Mouse (Mus musculus): ENCODE data around the gene Gdf9. TPM values are rescaled to one million over a fixed set of nuclear protein-coding genes. Genes with fewer than 3 reads are reported as not detected.

The Gdf9 gene
- polyA plus RNA-seq (2015; fragmentation: Nextera tagmentation; extraction: Ambion mirVana), result 0.91 and 1.2 TPM in 2 replicates

DNA sequence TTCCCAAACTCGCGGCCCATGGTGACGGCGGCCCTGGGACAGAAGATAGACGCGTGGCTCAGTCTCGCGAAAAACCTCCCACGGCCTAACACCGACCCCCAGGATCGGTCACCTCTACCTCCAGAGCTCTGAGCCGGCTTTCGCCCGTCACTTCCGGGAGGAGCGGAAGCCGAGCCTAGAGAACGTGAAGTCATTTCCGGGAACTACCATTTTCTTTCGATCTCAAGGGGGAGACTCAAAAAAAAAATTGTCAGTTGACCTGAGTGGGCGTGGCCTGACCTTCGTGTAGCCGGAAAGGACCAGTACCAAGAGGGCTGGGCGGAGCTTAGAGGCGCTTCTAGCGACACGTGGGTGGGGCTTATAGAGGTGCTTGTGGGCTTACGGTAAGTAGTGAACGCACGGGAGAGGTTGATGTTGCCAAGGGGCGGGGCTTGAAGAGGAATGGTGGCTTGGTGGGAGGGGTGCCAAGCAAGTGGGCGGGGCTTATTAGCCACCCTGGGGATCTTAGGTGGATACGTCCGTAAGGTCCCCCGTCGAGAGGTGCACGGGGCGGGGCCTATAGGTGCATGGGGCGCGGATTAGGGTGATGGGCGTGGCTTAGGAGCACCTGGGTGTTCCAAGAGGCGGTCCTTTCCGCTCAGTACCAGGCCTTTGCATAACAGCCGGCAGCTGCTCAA, at the start of gene Gdf9, which contains the start of gene Uqcrq:
Gene Gdf9, plus strand, starts transcription at position 354 of the 677 bp plus-strand sequence.
Gene Uqcrq, minus strand, starts transcription at position 162 of the 677 bp plus-strand sequence.
- H3K4me2 ChIP-seq, result peak within 1 kb of the TSS; percentile 74
- H3K27ac ChIP-seq (replicated peaks), result peak within 1 kb of the TSS; percentile 88
- no peaks in the 10 kb centered on the region for H3K9me3 ChIP-seq
- H3K9ac ChIP-seq, result peak within 1 kb of the TSS; percentile 94
- peaks cover 16% of the 10 kb centered on the region for H3K36me3 ChIP-seq
- peak; percentile 93 for ATAC-seq (ENCODE audit: extremely low read depth, insufficient number of reproducible peaks, low FRiP score, low TSS enrichment)
- WGBS, result under 1% methylated on average over 44 of the region's 44 CpGs
- H3K27me3 ChIP-seq (replicated peaks), result no peaks in the 10 kb centered on the region
- H3K4me1 ChIP-seq, result peaks cover 23% of the 10 kb centered on the region
- H3K4me3 ChIP-seq, result peak within 1 kb of the TSS; percentile 69

DNA sequence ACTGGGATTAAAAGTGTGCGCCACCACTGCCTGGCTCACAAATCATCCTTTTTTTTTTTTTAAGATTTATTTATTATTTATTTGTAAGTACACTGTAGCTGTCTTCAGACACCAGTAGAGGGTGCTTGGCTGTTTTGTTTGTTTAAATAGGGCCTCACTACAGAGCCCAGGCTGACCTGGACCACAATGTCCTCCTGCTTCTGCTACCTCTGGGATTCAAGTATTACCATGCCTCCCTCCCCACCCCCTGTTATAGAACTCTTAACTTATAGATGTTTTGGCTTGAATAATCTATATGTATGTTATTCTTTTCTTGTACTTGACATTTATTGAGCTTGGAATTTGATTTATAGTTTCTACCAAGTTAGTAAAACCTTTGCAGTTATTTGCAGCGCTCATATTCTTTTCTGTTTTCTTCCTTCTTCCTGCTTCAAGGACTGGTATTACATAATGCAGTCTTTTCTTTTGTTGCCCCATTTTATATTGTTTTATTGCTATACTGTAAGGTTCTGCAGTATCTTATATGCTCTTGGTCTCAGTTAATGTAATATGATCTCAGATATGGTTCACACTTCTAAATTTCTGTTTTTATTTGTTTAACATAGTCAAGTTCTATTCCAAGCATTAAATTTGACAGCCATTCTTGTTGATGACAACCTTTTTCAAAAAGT, 46.9 kb upstream of the Gdf9 start:
- no peak overlapping the region for H3K4me2 ChIP-seq
- no peaks in the 10 kb centered on the region for H3K9me3 ChIP-seq
- no peak overlapping the region for H3K9ac ChIP-seq
- ATAC-seq (ENCODE audit: extremely low read depth, insufficient number of reproducible peaks, low FRiP score, low TSS enrichment), result no peak
- H3K27me3 ChIP-seq (replicated peaks), result no peaks in the 10 kb centered on the region
- H3K4me3 ChIP-seq, result no peak overlapping the region
- H3K4me1 ChIP-seq, result peaks cover 2% of the 10 kb centered on the region; the same call in 1 of the 2 replicates
- no peak overlapping the region for H3K27ac ChIP-seq (replicated peaks)
- H3K36me3 ChIP-seq, result peaks cover 67% of the 10 kb centered on the region
- 93% methylated on average over 2 of the region's 2 CpGs for WGBS

DNA sequence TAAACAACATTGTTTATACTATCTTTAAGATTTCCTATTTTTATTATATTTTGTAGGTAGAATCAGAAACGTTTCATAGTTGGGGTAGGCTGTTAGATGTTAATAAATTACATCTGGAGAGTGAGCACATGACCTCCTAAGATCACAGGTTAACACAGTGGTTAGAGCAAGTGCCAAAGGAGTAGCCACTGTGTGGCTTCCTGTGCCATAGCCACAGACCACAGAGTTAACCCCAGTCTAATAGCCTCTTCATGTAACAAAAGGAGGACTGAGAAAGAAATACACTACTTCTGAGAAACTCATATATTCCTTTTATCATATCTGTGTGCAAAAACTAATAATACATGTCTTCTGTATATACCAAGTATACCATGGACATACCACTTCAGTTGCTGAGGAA, 37.0 kb upstream of the Gdf9 start:
- Histone ChIP-seq H3K4me3 (no peak overlapping the region), H3K4me2 (no peak overlapping the region), H3K9ac (no peak overlapping the region), H3K36me3 (peaks cover 80% of the 10 kb centered on the region), H3K27ac (replicated peaks) (no peak overlapping the region), H3K4me1 (no peaks in the 10 kb centered on the region), H3K27me3 (replicated peaks) (no peaks in the 10 kb centered on the region), H3K9me3 (no peaks in the 10 kb centered on the region)
- no peak for ATAC-seq (ENCODE audit: extremely low read depth, insufficient number of reproducible peaks, low FRiP score, low TSS enrichment)
- WGBS, result 92% methylated on average over 1 of the region's 1 CpGs

DNA sequence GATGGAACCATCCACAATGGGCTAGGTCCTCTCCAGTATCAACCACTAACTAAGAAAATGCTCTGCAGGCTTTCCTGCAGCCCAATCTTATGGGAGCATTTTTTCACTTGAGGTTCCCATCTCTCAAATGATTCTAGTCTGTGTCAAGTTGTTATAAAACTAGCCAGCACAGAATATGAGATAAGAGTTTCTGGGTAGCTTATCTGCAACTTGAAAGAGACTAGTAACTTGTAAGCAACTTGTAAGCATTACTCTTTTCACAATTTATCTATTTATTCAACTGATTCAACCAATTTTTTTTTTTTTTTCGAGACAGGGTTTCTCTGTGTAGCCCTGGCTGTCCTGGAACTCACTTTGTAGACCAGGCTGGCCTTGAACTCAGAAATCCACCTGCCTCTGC, 27.2 kb upstream of the Gdf9 start:
- WGBS, result 80% methylated on average over 1 of the region's 1 CpGs
- no peak overlapping the region for H3K4me3 ChIP-seq
- H3K4me1 ChIP-seq, result no peaks in the 10 kb centered on the region
- H3K27ac ChIP-seq (replicated peaks), result no peak overlapping the region
- H3K27me3 ChIP-seq (replicated peaks), result no peaks in the 10 kb centered on the region
- H3K36me3 ChIP-seq, result peaks cover 94% of the 10 kb centered on the region
- ATAC-seq (ENCODE audit: extremely low read depth, insufficient number of reproducible peaks, low FRiP score, low TSS enrichment), result no peak
- H3K9ac ChIP-seq, result no peak overlapping the region
- H3K4me2 ChIP-seq, result no peak overlapping the region
- no peaks in the 10 kb centered on the region for H3K9me3 ChIP-seq

DNA sequence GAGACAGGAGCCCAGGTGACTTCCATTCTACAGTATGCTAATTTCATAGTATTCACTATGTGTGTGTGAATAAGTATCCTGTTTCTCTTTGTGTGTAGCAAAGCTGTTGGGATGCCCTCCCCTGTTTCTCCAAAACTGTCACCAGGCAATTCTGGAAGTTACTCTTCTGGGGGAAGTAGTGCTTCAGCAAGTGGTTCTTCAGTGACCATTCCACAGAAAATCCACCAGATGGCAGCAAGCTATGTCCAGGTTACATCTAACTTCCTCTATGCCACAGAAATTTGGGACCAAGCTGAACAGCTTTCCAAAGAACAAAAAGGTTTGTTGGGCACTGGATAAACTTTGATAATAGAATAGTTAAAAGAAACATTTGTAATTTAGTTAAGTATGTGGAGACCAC, 19.1 kb upstream of the Gdf9 start:
- ATAC-seq (ENCODE audit: extremely low read depth, insufficient number of reproducible peaks, low FRiP score, low TSS enrichment), result no peak
- H3K36me3 ChIP-seq, result peaks cover 95% of the 10 kb centered on the region
- H3K4me2 ChIP-seq, result no peak overlapping the region
- H3K27me3 ChIP-seq (replicated peaks), result no peaks in the 10 kb centered on the region
- H3K9ac ChIP-seq, result no peak overlapping the region
- no peak overlapping the region for H3K27ac ChIP-seq (replicated peaks)
- H3K4me1 ChIP-seq, result no peaks in the 10 kb centered on the region
- H3K9me3 ChIP-seq, result no peaks in the 10 kb centered on the region
- H3K4me3 ChIP-seq, result no peak overlapping the region

DNA sequence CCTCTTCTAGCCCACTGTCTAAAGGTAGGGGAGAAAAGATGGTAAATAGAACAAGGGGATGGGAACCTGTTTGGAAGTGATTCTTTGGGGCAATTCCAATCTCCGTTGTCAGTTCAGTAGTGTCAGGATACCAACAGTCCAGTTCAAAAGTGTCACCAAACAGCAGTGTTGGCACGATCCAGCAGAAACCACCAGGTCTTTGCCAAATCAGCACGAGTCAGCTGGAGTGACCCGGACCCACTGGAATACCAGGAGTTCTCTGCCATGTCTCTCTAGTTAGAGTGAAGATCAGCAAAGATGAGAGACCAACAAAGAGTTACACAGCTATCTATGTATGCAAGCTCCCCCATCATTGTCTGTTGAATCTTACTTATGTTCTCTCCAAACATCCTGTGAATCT, 17.0 kb upstream of the Gdf9 start:
- Histone ChIP-seq H3K4me3 (no peak overlapping the region), H3K36me3 (peaks cover 96% of the 10 kb centered on the region), H3K27ac (replicated peaks) (no peak overlapping the region), H3K27me3 (replicated peaks) (no peaks in the 10 kb centered on the region), H3K9ac (no peak overlapping the region), H3K9me3 (no peaks in the 10 kb centered on the region), H3K4me2 (no peak overlapping the region), H3K4me1 (no peaks in the 10 kb centered on the region)
- ATAC-seq (ENCODE audit: extremely low read depth, insufficient number of reproducible peaks, low FRiP score, low TSS enrichment), result no peak
- 81% methylated on average over 4 of the region's 4 CpGs for WGBS

DNA sequence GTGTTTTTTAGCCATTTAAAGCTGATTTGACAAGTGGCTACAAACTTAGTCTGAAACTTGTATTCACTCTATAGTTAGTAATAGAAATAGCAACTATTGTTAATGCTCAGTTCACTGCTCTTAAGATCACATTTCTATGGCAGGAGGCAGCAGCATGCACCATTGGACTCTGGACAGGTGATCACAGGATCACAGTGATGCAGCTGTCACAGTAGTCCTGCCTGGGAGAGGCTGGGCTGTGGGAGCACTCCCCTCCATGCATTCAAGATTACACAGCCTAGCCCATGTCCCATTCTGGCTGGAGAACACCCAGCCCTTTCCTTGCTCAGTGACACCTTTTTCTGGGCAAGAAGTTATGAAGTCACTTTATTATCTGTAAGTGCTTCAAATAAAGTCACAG, 12.8 kb upstream of the Gdf9 start:
- Histone ChIP-seq H3K27ac (replicated peaks) (no peak overlapping the region), H3K36me3 (peaks cover 88% of the 10 kb centered on the region)
- ATAC-seq (ENCODE audit: extremely low read depth, insufficient number of reproducible peaks, low FRiP score, low TSS enrichment), result no peak

DNA sequence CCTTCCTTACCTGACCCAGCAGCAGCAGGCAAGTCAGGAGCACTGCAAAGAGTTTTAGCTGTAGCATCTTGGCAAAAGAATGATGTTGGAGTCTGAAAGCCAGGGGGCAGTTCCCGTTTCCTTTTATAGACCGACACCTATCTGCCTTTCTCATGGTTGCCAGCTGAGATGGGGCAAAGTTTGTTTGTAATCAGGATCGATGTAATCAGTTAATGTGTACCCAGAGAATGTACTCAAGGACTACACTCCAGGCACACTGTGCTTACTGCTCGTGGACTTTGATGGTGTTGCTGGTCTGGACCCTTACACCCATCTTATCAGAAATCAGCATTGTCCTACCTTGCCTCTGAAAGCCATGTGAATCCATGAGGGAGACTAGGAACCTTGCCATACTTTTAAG, 7.8 kb upstream of the Gdf9 start, which contains the start of gene Leap2:
Gene Leap2, minus strand, starts transcription at position 135 of the 400 bp plus-strand sequence.
- peaks cover 11% of the 10 kb centered on the region for H3K4me1 ChIP-seq
- no peaks in the 10 kb centered on the region for H3K9me3 ChIP-seq
- no peaks in the 10 kb centered on the region for H3K27me3 ChIP-seq (replicated peaks)
- H3K27ac ChIP-seq (replicated peaks), result no peak within 1 kb of the TSS
- H3K4me2 ChIP-seq, result no peak within 1 kb of the TSS
- no peak within 1 kb of the TSS for H3K4me3 ChIP-seq
- WGBS, result 83% methylated on average over 4 of the region's 4 CpGs
- ATAC-seq (ENCODE audit: extremely low read depth, insufficient number of reproducible peaks, low FRiP score, low TSS enrichment), result no peak
- no peak within 1 kb of the TSS for H3K9ac ChIP-seq
- peaks cover 43% of the 10 kb centered on the region for H3K36me3 ChIP-seq

More for the DNA sequence above, 12.8 kb upstream of the Gdf9 start:
- H3K4me2 ChIP-seq, result no peak overlapping the region
- H3K4me3 ChIP-seq, result no peak overlapping the region
- H3K9ac ChIP-seq, result no peak overlapping the region
- no peaks in the 10 kb centered on the region for H3K4me1 ChIP-seq
- H3K27me3 ChIP-seq (replicated peaks), result no peaks in the 10 kb centered on the region
- no peaks in the 10 kb centered on the region for H3K9me3 ChIP-seq

DNA sequence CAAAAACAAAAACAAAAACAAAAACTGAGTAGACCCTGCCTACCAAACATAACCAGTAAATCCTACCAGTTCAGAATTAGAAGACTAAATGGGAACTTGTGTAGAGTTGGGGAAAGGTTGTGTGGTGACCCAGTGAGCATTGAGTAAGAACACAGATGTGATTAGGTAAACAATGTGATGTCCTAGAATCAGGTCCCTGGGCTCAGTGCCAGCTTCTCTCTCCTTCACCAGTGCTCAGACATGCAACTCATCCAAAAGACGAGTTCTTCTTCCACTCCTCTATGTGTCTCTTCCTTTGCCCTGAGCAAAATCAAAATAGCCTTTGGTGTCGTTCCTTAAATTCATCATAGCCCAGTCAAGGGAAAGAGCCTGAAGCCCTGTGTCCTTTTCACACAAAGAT, 6.0 kb upstream of the Gdf9 start:
- no peak for ATAC-seq (ENCODE audit: extremely low read depth, insufficient number of reproducible peaks, low FRiP score, low TSS enrichment)
- Histone ChIP-seq H3K4me1 (peaks cover 19% of the 10 kb centered on the region), H3K36me3 (peaks cover 41% of the 10 kb centered on the region), H3K4me2 (no peak overlapping the region), H3K27ac (replicated peaks) (peak overlapping the region; percentile 33), H3K9ac (no peak overlapping the region), H3K27me3 (replicated peaks) (no peaks in the 10 kb centered on the region), H3K9me3 (no peaks in the 10 kb centered on the region), H3K4me3 (no peak overlapping the region)
- WGBS, result 51% methylated on average over 2 of the region's 2 CpGs

DNA sequence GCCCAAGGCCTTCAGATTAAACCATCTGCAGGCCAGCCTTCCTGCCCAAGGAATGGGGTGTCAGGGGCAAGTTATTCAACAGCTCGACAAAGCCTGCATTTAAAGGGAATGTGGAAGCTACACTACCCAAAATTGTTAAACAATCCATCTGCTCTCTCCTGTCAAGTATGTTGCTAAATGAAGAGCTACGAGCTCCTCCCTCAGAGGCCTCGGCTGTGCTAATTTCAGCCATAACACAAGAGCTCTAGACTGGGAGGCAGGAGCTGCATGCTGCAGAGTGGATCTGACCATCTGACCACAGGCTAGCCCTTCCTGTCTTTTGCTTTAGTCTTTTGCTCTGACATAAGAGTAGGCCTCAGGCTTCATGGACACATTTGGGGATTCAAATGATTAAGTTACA, 5.6 kb upstream of the Gdf9 start:
- Histone ChIP-seq H3K9me3 (no peaks in the 10 kb centered on the region), H3K9ac (no peak overlapping the region), H3K4me3 (no peak overlapping the region), H3K36me3 (peaks cover 36% of the 10 kb centered on the region), H3K4me1 (peaks cover 22% of the 10 kb centered on the region), H3K27ac (replicated peaks) (peak overlapping the region; percentile 33), H3K4me2 (no peak overlapping the region), H3K27me3 (replicated peaks) (no peaks in the 10 kb centered on the region)
- ATAC-seq (ENCODE audit: extremely low read depth, insufficient number of reproducible peaks, low FRiP score, low TSS enrichment), result no peak
- 43% methylated on average over 3 of the region's 3 CpGs for WGBS

DNA sequence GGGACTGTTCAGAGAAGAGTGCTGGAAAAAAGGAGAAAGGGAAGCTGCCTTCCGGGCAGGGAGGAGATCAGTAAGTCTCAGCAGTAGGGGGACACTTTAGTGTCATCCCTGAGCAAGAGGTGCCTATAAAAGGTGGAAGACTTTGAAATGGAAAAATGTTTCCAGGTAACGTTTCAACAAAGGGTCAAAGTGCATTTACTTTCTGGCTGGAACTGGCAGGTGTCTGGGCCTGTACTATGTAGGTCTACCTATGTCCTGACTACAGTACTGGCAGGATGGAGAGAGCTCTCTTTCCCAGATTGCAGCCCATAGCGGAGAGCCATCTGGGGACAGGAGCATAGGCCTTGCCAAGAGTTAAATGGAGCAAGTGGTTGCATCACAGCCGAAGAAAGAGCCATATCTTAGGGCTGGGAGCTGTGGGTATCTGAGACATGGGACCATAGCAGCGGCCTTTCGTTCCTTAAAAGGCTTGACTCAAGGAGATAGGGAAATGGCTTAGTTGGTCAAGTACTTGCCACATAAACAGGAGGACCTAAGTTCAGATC, 5.0 kb upstream of the Gdf9 start:
- ATAC-seq (ENCODE audit: extremely low read depth, insufficient number of reproducible peaks, low FRiP score, low TSS enrichment), result no peak
- WGBS, result 75% methylated on average over 6 of the region's 6 CpGs
- H3K4me1 ChIP-seq, result peaks cover 22% of the 10 kb centered on the region
- H3K4me2 ChIP-seq, result no peak overlapping the region
- no peaks in the 10 kb centered on the region for H3K27me3 ChIP-seq (replicated peaks)
- H3K4me3 ChIP-seq, result no peak overlapping the region
- H3K9ac ChIP-seq, result no peak overlapping the region
- H3K9me3 ChIP-seq, result no peaks in the 10 kb centered on the region
- peak overlapping the region; percentile 33; the same call in 1 of the 2 replicates for H3K27ac ChIP-seq (replicated peaks)
- peaks cover 32% of the 10 kb centered on the region for H3K36me3 ChIP-seq
